Mouse (Mus musculus): ENCODE results near the gene Paqr6. TPM values are rescaled to one million over a fixed set of nuclear protein-coding genes. Genes with fewer than 3 reads are reported as not detected.

Gene Paqr6
- 3.1 and 3.4 TPM in 2 replicates for polyA plus RNA-seq (2012; rRNA removed)

GRCm38 (mm10) chr3:88364337-88364736 is at the start of gene Paqr6:
TSS of gene Paqr6 (plus strand) at chr3:88364584.

DNA sequence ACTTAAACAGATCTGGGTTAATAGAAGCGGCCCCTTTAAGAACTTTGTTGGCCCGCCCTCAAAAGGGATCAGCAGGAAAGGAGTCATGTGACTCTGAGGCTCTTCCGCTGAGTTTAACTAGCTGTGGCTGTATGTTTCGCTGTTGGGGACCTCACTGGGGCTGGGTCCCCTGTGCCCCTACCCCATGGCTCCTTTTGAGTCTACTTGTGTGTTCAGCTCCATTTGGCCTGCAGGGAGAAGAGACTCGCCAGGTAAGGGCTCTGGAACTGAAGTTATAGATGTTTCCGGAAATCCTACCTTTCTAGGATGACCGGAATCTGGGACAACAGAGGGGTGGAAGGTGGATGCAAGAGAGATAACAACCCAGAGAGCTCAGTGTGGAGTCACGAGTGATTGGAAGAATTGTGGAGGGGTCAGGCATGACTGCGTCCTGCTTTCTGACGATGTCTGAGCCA is 39.4 kb upstream of the Paqr6 start, which contains the start of gene Glmp:
Gene Glmp (plus strand): TSS at position 73 of the 455 bp plus-strand sequence.

GRCm38 (mm10) chr3:88336058-88337013 is 28.0 kb upstream of the Paqr6 start, which contains the start of the genes Tmem79 and Smg5:
TSS of gene Tmem79 (minus strand) at chr3:88336148.
TSS of gene Smg5 (plus strand) at chr3:88336260.

GRCm38 (mm10) chr3:88372643-88373042 is 8.3 kb downstream of the Paqr6 start, which contains the start of gene Bglap3:
TSS of gene Bglap3 (minus strand) at chr3:88372743.

GRCm38 (mm10) chr3:88378599-88378998 is 14.2 kb downstream of the Paqr6 start, which contains the start of gene Bglap2:
TSS of gene Bglap2 (minus strand) at chr3:88378699.

GRCm38 (mm10) chr3:88384364-88384763 is 20.0 kb downstream of the Paqr6 start, which contains the start of gene Bglap:
TSS of gene Bglap (minus strand) at chr3:88384464.

GRCm38 (mm10) chr3:88409741-88410644 is 45.6 kb downstream of the Paqr6 start, which contains the start of gene Pmf1:
TSS of gene Pmf1 (minus strand) at chr3:88410331.

Other genes with a start within 250 kb of the Paqr6 start
- gene Mef2d, start 222.2 kb upstream of the Paqr6 start, polyA plus RNA-seq (2012; rRNA removed) = 45.6 and 57.2 TPM in 2 replicates
- gene Rhbg, start 109.9 kb upstream of the Paqr6 start, polyA plus RNA-seq (2012; rRNA removed) = 0.06 and 0.17 TPM in 2 replicates
- 0.14 TPM in 1 of 2 replicates, not detected in the other for gene Gm38392, start 77.4 kb upstream of the Paqr6 start, polyA plus RNA-seq (2012; rRNA removed)
- gene Tsacc, start 67.6 kb upstream of the Paqr6 start, polyA plus RNA-seq (2012; rRNA removed) = 4.0 and 6.2 TPM in 2 replicates
- 313 and 317 TPM in 2 replicates for gene Cct3, start 67.5 kb upstream of the Paqr6 start, polyA plus RNA-seq (2012; rRNA removed)
- 54.1 and 56.2 TPM in 2 replicates for gene Glmp, start 39.6 kb upstream of the Paqr6 start, polyA plus RNA-seq (2012; rRNA removed)
- gene Tmem79, start 28.4 kb upstream of the Paqr6 start, polyA plus RNA-seq (2012; rRNA removed) = 0.82 and 0.94 TPM in 2 replicates
- 90.2 and 90.7 TPM in 2 replicates for gene Smg5, start 28.3 kb upstream of the Paqr6 start, polyA plus RNA-seq (2012; rRNA removed)
- gene Bglap3, start 8.2 kb downstream of the Paqr6 start, polyA plus RNA-seq (2012; rRNA removed) = 0.09 and 0.15 TPM in 2 replicates
- gene Bglap2, start 14.1 kb downstream of the Paqr6 start, polyA plus RNA-seq (2012; rRNA removed) = 1.0 and 7.1 TPM in 2 replicates
- gene Bglap, start 19.9 kb downstream of the Paqr6 start, polyA plus RNA-seq (2012; rRNA removed) = 0.56 and 7.4 TPM in 2 replicates
- gene Pmf1, start 45.7 kb downstream of the Paqr6 start, polyA plus RNA-seq (2012; rRNA removed) = 21.8 and 23.7 TPM in 2 replicates
- gene Slc25a44, start 60.6 kb downstream of the Paqr6 start, polyA plus RNA-seq (2012; rRNA removed) = 41.3 and 42.5 TPM in 2 replicates
- 54.7 and 57.7 TPM in 2 replicates for gene Sema4a, start 96.6 kb downstream of the Paqr6 start, polyA plus RNA-seq (2012; rRNA removed)
- 40.9 and 46.3 TPM in 2 replicates for gene Lmna, start 145.4 kb downstream of the Paqr6 start, polyA plus RNA-seq (2012; rRNA removed)
- gene Mex3a, start 167.8 kb downstream of the Paqr6 start, polyA plus RNA-seq (2012; rRNA removed) = 54.4 and 59.6 TPM in 2 replicates
- gene Rab25, start 183.7 kb downstream of the Paqr6 start, polyA plus RNA-seq (2012; rRNA removed) = 0.27 and 0.47 TPM in 2 replicates
- gene Lamtor2, start 188.5 kb downstream of the Paqr6 start, polyA plus RNA-seq (2012; rRNA removed) = 149 and 155 TPM in 2 replicates
- gene Ubqln4, start 189.2 kb downstream of the Paqr6 start, polyA plus RNA-seq (2012; rRNA removed) = 89.7 and 95.0 TPM in 2 replicates
- gene Ssr2, start 211.3 kb downstream of the Paqr6 start, polyA plus RNA-seq (2012; rRNA removed) = 175 and 179 TPM in 2 replicates
- 74.7 and 92.8 TPM in 2 replicates for gene Arhgef2, start 241.4 kb downstream of the Paqr6 start, polyA plus RNA-seq (2012; rRNA removed)

Data from central nervous system, embryonic 18 days (tissue).